Mouse (Mus musculus): Measurements from ENCODE around the gene Apeh.

The Apeh gene

GRCm38 (mm10) chr9:108052411-108052810 lies 42.0 kb downstream of the Apeh start:
- no peak for DNase-seq (ENCODE audit: extremely low read depth, low read depth)

GRCm38 (mm10) chr9:108051931-108052220 lies 42.5 kb downstream of the Apeh start:
- DNase-seq (ENCODE audit: extremely low read depth, low read depth): no peak

DNA sequence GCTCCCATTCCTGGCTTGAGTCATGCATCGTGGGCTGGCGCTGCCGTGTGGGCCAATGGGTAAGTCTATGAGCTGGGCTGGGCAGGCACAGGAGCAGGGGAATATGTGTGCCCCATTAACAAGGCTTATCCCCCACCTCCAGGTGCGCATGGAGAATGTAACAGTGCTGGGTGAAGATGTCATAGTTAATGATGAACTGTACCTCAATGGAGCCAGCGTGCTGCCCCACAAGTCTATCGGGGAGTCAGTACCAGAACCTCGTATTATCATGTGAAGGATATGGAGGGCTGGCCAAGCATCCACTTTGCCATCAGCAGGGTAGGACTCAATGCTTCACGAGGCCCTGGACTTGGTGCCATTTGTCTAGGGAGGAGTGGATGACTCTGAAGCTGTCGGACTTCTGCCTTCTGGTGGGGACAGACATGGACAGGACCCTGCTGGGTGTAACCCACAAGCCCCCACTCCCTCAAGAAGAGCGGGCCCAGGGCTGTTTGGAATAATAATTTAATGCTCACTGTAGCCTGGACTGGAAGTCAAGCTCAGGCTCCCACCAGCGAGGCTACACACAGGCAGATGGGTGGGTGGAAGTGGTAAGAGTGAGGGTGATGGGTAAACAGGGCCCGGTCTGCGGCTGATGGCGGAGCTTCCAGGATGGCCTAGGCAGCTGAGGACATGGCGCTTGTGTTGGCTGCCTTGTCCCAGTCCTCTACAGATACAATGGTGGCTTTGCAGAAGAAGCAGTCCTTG lies 43.0 kb downstream of the Apeh start:
- no peak for DNase-seq (ENCODE audit: extremely low read depth, low read depth)

- peak; percentile 19 for DNase-seq (ENCODE audit: extremely low read depth, low read depth)
These were observed 44.7 kb downstream of the Apeh start for GRCm38 (mm10) chr9:108049561-108050251.

DNA sequence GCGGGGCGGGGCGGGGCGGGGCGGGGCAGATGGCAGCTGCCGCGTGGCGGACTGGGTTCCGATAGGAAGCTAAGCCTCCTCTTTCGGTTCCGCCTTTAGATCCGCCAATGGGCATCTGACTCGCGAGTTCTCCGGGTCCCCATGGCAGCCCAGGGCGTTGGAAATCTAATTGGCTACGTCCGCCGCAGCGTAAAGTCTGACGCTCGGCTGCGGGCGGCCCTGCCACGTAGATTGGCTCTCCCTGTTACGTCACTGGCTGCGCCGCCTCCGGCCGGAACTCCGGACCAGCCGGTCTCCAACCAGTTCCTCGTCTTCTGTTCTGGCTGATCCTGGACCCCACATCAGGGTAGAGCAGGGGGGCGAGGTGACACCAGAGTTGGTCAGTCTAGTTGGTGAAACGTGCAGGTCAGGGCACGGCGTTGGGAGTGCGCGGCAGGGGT lies 45.4 kb downstream of the Apeh start, which contains the start of gene Gmppb:
Gene Gmppb (plus strand): TSS at position 227 of the 440 bp plus-strand sequence.
- peak; percentile 96 for DNase-seq (ENCODE audit: extremely low read depth, low read depth)

- peak; percentile 23 for DNase-seq (ENCODE audit: extremely low read depth, low read depth)
These were observed 45.8 kb downstream of the Apeh start for GRCm38 (mm10) chr9:108048566-108048955.

GRCm38 (mm10) chr9:108047601-108048565 lies 46.5 kb downstream of the Apeh start:
- DNase-seq (ENCODE audit: extremely low read depth, low read depth): peak; percentile 30

GRCm38 (mm10) chr9:108046582-108046981 lies 47.8 kb downstream of the Apeh start:
- no peak for DNase-seq (ENCODE audit: extremely low read depth, low read depth)

GRCm38 (mm10) chr9:108044751-108045492 lies 49.5 kb downstream of the Apeh start:
- DNase-seq (ENCODE audit: extremely low read depth, low read depth): no peak
